Mouse (Mus musculus) neural tube, embryonic 12.5 days (tissue): Measurements from ENCODE around the gene Prl2c2. TPM values are rescaled to one million over a fixed set of nuclear protein-coding genes. Genes with fewer than 3 reads are reported as not detected.
"Not testable (repeated sequence)": the region's sequence is repeated elsewhere in the genome, so short reads cannot be mapped to it uniquely, and the experiment has no call there.

ENCODE experiments used
- ATAC-seq: fragments of 200-750 bp; cut with Nextera tagmentation; 2 replicates; pipeline ENCODE4 v1.8.0; 2017; ENCODE audit warnings: low read depth, mild to moderate bottlenecking, moderate TSS enrichment, moderate library complexity; ENCODE audit not compliant: low FRiP score
- H3K27ac ChIP-seq: fragments of 300-500 bp; sonication (generic); 2 replicates; pipeline ENCODE4 v1.5.1; 2016
- H3K27me3 ChIP-seq: fragments of 300-500 bp; sonication (generic); replicated peaks from 2 replicates; pipeline ENCODE4 v1.6.1; 2016; ENCODE audit warnings: mild to moderate bottlenecking
- H3K36me3 ChIP-seq: fragments of 300-500 bp; sonication (generic); 2 replicates; pipeline ENCODE4 v1.6.1; 2016; ENCODE audit warnings: mild to moderate bottlenecking
- H3K4me1 ChIP-seq: fragments of 300-500 bp; sonication (generic); 2 replicates; pipeline ENCODE4 v1.6.1; 2016
- H3K4me2 ChIP-seq: fragments of 300-500 bp; sonication (generic); replicated peaks from 2 replicates; pipeline ENCODE4 v1.6.1; 2016; ENCODE audit warnings: mild to moderate bottlenecking
- H3K4me3 ChIP-seq: fragments of 300-500 bp; sonication (generic); 2 replicates; pipeline ENCODE4 v1.5.1; 2016
- H3K9ac ChIP-seq: fragments of 300-500 bp; sonication (generic); 2 replicates; pipeline ENCODE4 v1.6.1; 2016; ENCODE audit warnings: mild to moderate bottlenecking
- H3K9me3 ChIP-seq: fragments of 300-500 bp; sonication (generic); 2 replicates; pipeline ENCODE4 v1.6.1; 2016; ENCODE audit warnings: mild to moderate bottlenecking
- WGBS: fragments of 180-500 bp; shearing (Covaris S2); methylation state at CpG from one replicate; pipeline ENCODE4 v1.1.7; 2016; 5-methylcytosine and 5-hydroxymethylcytosine counted together
- polyA plus RNA-seq: library from polyadenylated mRNA; unstranded; fragments of >200 nt; fragmentation: Nextera tagmentation; extraction: Ambion mirVana; gene quantifications from 2 replicates; pipeline ENCODE4 v1.2.1, GENCODE M21; 2016

The Prl2c2 gene
- not detected in 2 replicates for polyA plus RNA-seq

- not testable (repeated sequence) for H3K9ac ChIP-seq, H3K4me3 ChIP-seq, H3K4me2 ChIP-seq, H3K36me3 ChIP-seq, H3K9me3 ChIP-seq, H3K27ac ChIP-seq, H3K4me1 ChIP-seq, H3K27me3 ChIP-seq, ATAC-seq
- WGBS: 69% methylated on average over 2 of the region's 2 CpGs
Observed at GRCm38 (mm10) chr13:13005283-13005682, at the start of gene Prl2c2. Gene Prl2c2, minus strand, starts transcription at chr13:13005383.

GRCm38 (mm10) chr13:13025872-13026271, 20.7 kb upstream of the Prl2c2 start:
- not testable (repeated sequence) for H3K27ac ChIP-seq, H3K9me3 ChIP-seq, H3K36me3 ChIP-seq, H3K4me1 ChIP-seq, H3K4me2 ChIP-seq, H3K27me3 ChIP-seq, H3K4me3 ChIP-seq, H3K9ac ChIP-seq, ATAC-seq
- 70% methylated on average over 3 of the region's 3 CpGs for WGBS

- ATAC-seq, H3K9ac ChIP-seq, H3K4me2 ChIP-seq, H3K4me3 ChIP-seq, H3K4me1 ChIP-seq, H3K27ac ChIP-seq, H3K9me3 ChIP-seq, H3K36me3 ChIP-seq, H3K27me3 ChIP-seq: not testable (repeated sequence)
- WGBS: 84% methylated on average over 2 of the region's 2 CpGs
Observed at GRCm38 (mm10) chr13:13013993-13014549, 8.9 kb upstream of the Prl2c2 start.

Other genes with a start within 250 kb of the Prl2c2 start
- gene Prl2c3, start 205.3 kb downstream of the Prl2c2 start, polyA plus RNA-seq: not detected in 2 replicates
- not detected in 2 replicates for gene Prl2c5, start 177.3 kb upstream of the Prl2c2 start, polyA plus RNA-seq